Mouse (Mus musculus) E14TG2a.4 (cell line): ENCODE measurements at regions not wholly inside any gene's neighbourhood (a gene's known extent, or its start where the extent isn't known, plus 50 kb on each side); places are given as distances from the start of the nearest gene placed in this dataset.

Experiments used
- CTCF ChIP-seq: conservative IDR thresholded peaks from 2 replicates; pipeline ENCODE4 v1.5.1; 2014; ENCODE audit warnings: low read length
- POU5F1 ChIP-seq: IDR thresholded peaks from 2 replicates; pipeline ENCODE4 v1.6.1; 2014; ENCODE audit warnings: low read length, borderline replicate concordance

DNA sequence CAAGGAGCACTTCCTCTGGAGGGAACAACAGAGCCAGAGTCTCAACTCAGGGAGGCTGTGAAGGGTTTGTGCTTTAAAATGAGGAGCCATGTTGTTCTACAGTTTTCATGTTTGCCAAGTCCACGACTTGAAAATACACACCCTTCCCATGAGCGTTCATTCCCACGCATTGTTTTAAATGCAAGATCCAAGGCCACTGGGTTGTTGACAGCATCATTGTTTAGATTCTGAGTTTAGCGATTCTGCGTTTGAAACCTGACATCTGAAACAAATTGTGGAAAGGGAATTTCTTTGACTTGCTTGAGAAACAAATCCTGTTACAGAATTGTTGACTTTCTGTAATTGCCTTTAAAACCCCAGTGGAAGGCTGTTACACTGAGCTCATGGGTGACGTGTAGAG is 248.0 kb downstream of the Irs2 start:
- TF ChIP-seq CTCF = no peak
- no peak for TF ChIP-seq POU5F1
